Mouse (Mus musculus) heart, postnatal 0 days (tissue): ENCODE measurements around the gene Ppp1r14c. TPM values are rescaled to one million over a fixed set of nuclear protein-coding genes. Genes with fewer than 3 reads are reported as not detected.
"Not testable (repeated sequence)": the region's sequence is repeated elsewhere in the genome, so short reads cannot be mapped to it uniquely, and the experiment has no call there.

Experiments
- ATAC-seq: fragments of 200-750 bp; cut with Nextera tagmentation; 2 replicates; pipeline ENCODE4 v1.8.0; 2017; ENCODE audit warnings: low read depth, moderate number of reproducible peaks, moderate library complexity; ENCODE audit not compliant: insufficient read depth
- DNase-seq: peaks from one replicate; pipeline ENCODE4 v3.0.0-alpha.2; 2016; ENCODE audit warnings: low spot score
- H3K27ac ChIP-seq: fragments of 300-500 bp; sonication (generic); 2 replicates; pipeline ENCODE4 v1.5.1; 2014; ENCODE audit warnings: low read depth, mild to moderate bottlenecking
- H3K27me3 ChIP-seq: fragments of 300-500 bp; sonication (generic); 2 replicates; pipeline ENCODE4 v1.6.1; 2014; ENCODE audit warnings: low read length, mixed read lengths; ENCODE audit not compliant: control insufficient read depth, insufficient read depth
- H3K36me3 ChIP-seq: fragments of 300-500 bp; sonication (generic); replicated peaks from 2 replicates; pipeline ENCODE4 v1.6.1; 2014; ENCODE audit warnings: low read length, mixed read lengths; ENCODE audit not compliant: control insufficient read depth, insufficient read depth
- H3K4me1 ChIP-seq: fragments of 300-500 bp; sonication (generic); 2 replicates; pipeline ENCODE4 v1.6.1; 2014; ENCODE audit warnings: antibody characterized with exemption; ENCODE audit not compliant: control insufficient read depth, insufficient read depth
- H3K4me2 ChIP-seq: fragments of 300-500 bp; sonication (generic); 2 replicates; pipeline ENCODE4 v1.6.1; 2014; ENCODE audit warnings: low read depth, mild to moderate bottlenecking, low read length, moderate library complexity
- H3K4me3 ChIP-seq: fragments of 300-500 bp; sonication (generic); 2 replicates; pipeline ENCODE4 v1.5.1; 2014; ENCODE audit warnings: low read depth, low read length
- H3K9ac ChIP-seq: fragments of 300-500 bp; sonication (generic); replicated peaks from 2 replicates; pipeline ENCODE4 v1.6.1; 2014; ENCODE audit warnings: low read depth, low read length, mixed read lengths
- H3K9me3 ChIP-seq: fragments of 300-500 bp; sonication (generic); replicated peaks from 2 replicates; pipeline ENCODE4 v1.6.1; 2016; ENCODE audit warnings: low read length; ENCODE audit not compliant: control insufficient read depth
- CTCF ChIP-seq: IDR thresholded peaks from 2 replicates; pipeline ENCODE4 v1.5.1; 2016; ENCODE audit warnings: antibody characterized with exemption, control low read depth, low read depth
- EP300 ChIP-seq: IDR thresholded peaks from 2 replicates; pipeline ENCODE4 v1.6.1; 2016; ENCODE audit warnings: antibody characterized with exemption, low read depth
- WGBS: fragments of 180-500 bp; shearing (Covaris S2); extraction: QIAGEN DNeasy Blood & Tissue Kit; methylation state at CpG from one replicate; pipeline ENCODE4 v1.1.7; 2014; 5-methylcytosine and 5-hydroxymethylcytosine counted together
- polyA plus RNA-seq: library from polyadenylated mRNA; unstranded; fragments of >200 nt; fragmentation: Nextera tagmentation; extraction: Ambion mirVana; gene quantifications from 2 replicates; pipeline ENCODE4 v1.2.1, GENCODE M21; 2015
- total RNA-seq: library from RNA; depleted of rRNA; stranded (reverse); fragments of >200 nt; gene quantifications from 2 replicates; pipeline ENCODE4 v1.2.3, GENCODE M21; 2014; ENCODE audit warnings: low replicate concordance

Gene Ppp1r14c
- total and polyA plus RNA-seq, 2 experiments from 2014 or later = 269 to 325 TPM

- Histone ChIP-seq H3K4me1 (peaks cover 43% of the 10 kb centered on the region), H3K9me3 (no peaks in the 10 kb centered on the region), H3K27ac (peak overlapping the region; percentile 1; the same call in 1 of the 2 replicates), H3K27me3 (no peaks in the 10 kb centered on the region), H3K4me2 (no peak overlapping the region), H3K36me3 (peaks cover 6% of the 10 kb centered on the region; the same call in 1 of the 2 replicates), H3K9ac (no peak overlapping the region), H3K4me3 (no peak overlapping the region)
- TF ChIP-seq EP300 (no peak), CTCF (no peak)
- 21% methylated on average over 3 of the region's 3 CpGs for WGBS
- ATAC-seq (peak; percentile 30; the same call in 1 of the 2 replicates), DNase-seq (no peak)
These were observed 62.0 kb downstream of the Ppp1r14c start for GRCm38 (mm10) chr10:3427689-3428399.

DNA sequence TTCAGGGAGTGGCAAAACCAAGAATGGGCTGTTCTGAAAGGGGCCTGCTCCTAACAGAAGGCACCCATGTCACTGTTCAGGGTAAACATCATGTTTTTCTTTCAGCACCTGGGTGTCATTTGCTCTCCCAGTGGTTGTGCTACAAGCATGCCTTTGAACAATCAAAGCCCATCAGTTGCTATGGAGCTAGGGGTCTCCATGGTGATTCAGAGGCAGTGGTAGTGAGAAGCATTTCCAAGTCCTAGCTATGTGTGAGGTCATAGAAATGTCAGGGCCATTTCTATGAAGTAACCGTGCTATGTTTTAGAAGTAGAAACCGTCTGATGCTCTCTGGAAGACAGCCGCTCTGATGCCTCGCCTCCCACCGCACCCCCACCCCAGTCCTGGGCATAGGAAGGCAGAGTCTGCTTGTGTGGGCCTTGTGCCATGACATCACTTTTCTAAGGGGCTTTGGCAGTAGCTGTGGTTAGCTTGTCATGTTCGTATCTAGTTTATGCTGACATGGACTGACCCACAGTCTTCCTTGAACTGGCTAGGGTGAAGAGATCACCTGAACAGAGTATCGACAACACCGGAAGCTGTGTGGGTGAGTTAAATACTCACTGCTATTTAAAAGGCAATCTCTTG lies 69.1 kb downstream of the Ppp1r14c start:
- H3K9ac ChIP-seq = no peak overlapping the region
- H3K4me3 ChIP-seq = no peak overlapping the region
- peaks cover 14% of the 10 kb centered on the region for H3K4me1 ChIP-seq
- no peak for TF ChIP-seq EP300
- no peak for TF ChIP-seq CTCF
- H3K4me2 ChIP-seq = no peak overlapping the region
- WGBS = 84% methylated on average over 8 of the region's 8 CpGs
- no peaks in the 10 kb centered on the region; the same call in none of the 2 replicates for H3K36me3 ChIP-seq
- DNase-seq = no peak
- no peaks in the 10 kb centered on the region for H3K27me3 ChIP-seq
- no peak overlapping the region for H3K27ac ChIP-seq
- H3K9me3 ChIP-seq = no peaks in the 10 kb centered on the region
- ATAC-seq = no peak

DNA sequence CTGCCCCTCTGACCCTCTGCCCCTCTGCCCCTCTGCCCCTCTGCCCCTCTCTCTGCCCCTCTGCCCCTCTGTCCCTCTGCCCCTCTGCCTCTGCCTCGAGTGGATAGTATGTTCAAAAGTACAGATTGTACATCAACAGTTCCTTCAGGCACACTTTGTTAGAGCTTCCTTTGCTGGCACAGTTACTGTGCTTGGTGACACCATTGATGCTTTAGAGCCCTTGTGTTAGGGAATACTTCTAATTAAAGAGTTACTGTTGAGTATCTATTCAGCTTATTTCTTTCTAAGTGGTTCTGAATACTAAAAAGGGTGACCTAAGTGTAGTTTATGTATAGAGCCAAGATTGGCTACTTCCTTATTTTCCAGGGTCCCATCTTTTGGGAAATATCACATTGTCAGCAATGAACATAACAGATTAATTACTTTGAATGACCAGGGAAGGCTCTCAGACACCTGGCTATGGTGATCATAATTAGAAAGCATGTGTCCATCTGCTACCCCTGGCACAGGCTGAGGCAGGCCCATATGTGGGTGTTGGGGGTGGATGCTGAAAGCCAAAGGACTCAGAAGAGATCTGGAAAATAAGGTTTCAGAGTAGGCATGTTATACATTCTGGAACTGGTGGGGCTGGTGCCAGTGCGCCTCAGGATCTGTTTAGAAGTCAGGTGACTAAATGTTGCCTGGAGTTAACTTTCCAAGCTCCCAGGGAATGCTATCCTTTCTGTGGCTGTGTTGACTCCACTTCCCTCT lies 75.0 kb downstream of the Ppp1r14c start:
- no peak for ATAC-seq
- H3K4me2 ChIP-seq = no peak overlapping the region
- TF ChIP-seq CTCF (no peak), EP300 (no peak)
- H3K27ac ChIP-seq = no peak overlapping the region
- H3K9ac ChIP-seq = no peak overlapping the region
- no peak for DNase-seq
- H3K27me3 ChIP-seq = no peaks in the 10 kb centered on the region
- 52% methylated on average over 2 of the region's 2 CpGs for WGBS
- no peak overlapping the region for H3K4me3 ChIP-seq
- no peaks in the 10 kb centered on the region for H3K4me1 ChIP-seq
- H3K9me3 ChIP-seq = no peaks in the 10 kb centered on the region
- peaks cover 14% of the 10 kb centered on the region for H3K36me3 ChIP-seq

GRCm38 (mm10) chr10:3446748-3447147 lies 80.9 kb downstream of the Ppp1r14c start:
- not testable (repeated sequence) for H3K4me3 ChIP-seq, ATAC-seq, H3K27ac ChIP-seq, DNase-seq, H3K4me2 ChIP-seq, H3K27me3 ChIP-seq, H3K9ac ChIP-seq, H3K9me3 ChIP-seq
- H3K4me1 ChIP-seq = peaks cover 11% of the 10 kb centered on the region
- peaks cover 14% of the 10 kb centered on the region; the same call in 1 of the 2 replicates for H3K36me3 ChIP-seq
- 89% methylated on average over 10 of the region's 10 CpGs for WGBS

DNA sequence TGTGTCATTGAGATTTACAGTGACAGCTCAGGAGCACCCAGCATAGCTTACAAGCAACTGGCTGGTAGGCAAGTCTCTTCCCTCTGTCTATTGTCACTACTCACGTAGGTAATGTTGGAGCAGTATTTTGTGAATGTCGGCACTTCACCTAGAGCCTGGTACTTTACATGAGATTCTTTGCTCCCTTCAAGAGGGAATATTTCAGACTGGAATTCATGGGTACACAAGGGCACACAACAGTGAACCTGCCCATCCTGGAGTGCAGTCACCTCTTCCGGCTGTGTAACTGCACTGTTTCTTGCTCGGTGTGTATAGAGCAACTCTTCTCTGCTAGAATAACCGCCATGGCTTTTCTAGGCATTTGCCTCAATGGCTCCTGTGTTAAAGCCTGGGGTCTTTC lies 82.8 kb downstream of the Ppp1r14c start:
- DNase-seq (no peak), ATAC-seq (no peak)
- Histone ChIP-seq H3K27ac (no peak overlapping the region), H3K4me2 (no peak overlapping the region), H3K4me1 (peaks cover 11% of the 10 kb centered on the region), H3K4me3 (no peak overlapping the region), H3K9ac (no peak overlapping the region), H3K9me3 (no peaks in the 10 kb centered on the region), H3K27me3 (no peaks in the 10 kb centered on the region), H3K36me3 (0 out of 2 replicates have a peak, but pooled peaks cover 11% of the 10 kb centered on the region)
- 61% methylated on average over 5 of the region's 5 CpGs for WGBS
- TF ChIP-seq CTCF (no peak), EP300 (no peak)
